Mouse (Mus musculus): ENCODE results near the gene Tfip11. TPM values are rescaled to one million over a fixed set of nuclear protein-coding genes. Genes with fewer than 3 reads are reported as not detected.

Tfip11 gene
- polyA plus RNA-seq, 1 experiment from 2014 or later: 19.8 TPM

DNA sequence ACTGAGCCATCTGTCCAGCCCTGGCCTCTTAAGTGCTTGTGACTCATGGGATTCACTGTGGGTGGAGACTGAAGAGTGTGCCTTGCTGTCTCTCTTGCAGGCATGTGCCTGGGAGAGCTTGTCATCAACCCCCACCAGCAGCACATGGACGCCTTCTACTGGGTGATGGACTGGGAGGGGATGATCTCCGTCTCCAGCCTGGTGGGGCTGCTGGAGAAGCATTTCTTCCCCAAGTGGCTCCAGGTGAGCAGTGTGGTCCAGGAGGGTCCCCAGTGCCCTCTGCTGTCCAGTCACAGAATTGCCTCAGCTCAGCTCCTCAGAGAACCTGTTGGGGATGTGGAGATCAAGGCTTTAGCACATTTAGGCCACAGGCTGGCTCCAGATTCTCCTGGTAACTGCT, 9.3 kb downstream of the Tfip11 start:
- 20% methylated on average over 2 of the region's 2 CpGs for WGBS
- Histone ChIP-seq H3K4me2 (ENCODE audit: low read length) (no peak overlapping the region), H3K9ac (ENCODE audit: low read depth, low read length) (no peak overlapping the region), H3K27ac (no peak overlapping the region), H3K4me1 (replicated peaks; ENCODE audit: insufficient read depth, low read length) (no peaks in the 10 kb centered on the region), H3K27me3 (ENCODE audit: insufficient read depth, low read length) (no peaks in the 10 kb centered on the region), H3K36me3 (ENCODE audit: insufficient read depth, low read length) (peaks cover 81% of the 10 kb centered on the region), H3K4me3 (replicated peaks; ENCODE audit: low read depth, low read length) (no peak overlapping the region), H3K9me3 (replicated peaks; ENCODE audit: low read length) (no peaks in the 10 kb centered on the region)
- ATAC-seq (replicated peaks; ENCODE audit: low FRiP score, low read depth) (no peak; the same call in 1 of the 2 replicates), DNase-seq (ENCODE audit: low spot score) (peak; percentile 57)
- TF ChIP-seq CTCF (IDR thresholded peaks at IDR 0.05; ENCODE audit: low read depth): peak; percentile 82

DNA sequence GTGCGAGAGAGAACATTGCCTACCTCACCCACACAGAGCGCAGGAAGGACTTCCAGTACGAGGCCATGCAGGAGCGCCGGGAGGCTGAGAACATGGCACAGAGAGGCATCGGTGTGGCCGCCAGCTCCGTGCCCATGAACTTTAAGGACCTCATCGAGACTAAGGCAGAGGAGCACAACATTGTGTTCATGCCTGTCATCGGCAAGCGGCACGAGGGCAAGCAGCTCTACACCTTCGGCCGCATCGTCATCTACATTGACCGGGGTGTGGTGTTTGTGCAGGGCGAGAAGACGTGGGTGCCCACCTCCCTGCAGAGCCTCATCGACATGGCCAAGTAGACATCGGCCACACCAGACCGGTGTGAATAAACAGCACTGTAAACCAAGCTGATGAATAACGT, 10.8 kb downstream of the Tfip11 start:
- ATAC-seq (replicated peaks; ENCODE audit: low FRiP score, low read depth): no peak
- no peak for DNase-seq (ENCODE audit: low spot score)
- H3K9me3 ChIP-seq (replicated peaks; ENCODE audit: low read length): no peaks in the 10 kb centered on the region

GRCm38 (mm10) chr5:112339215-112339614, 13.1 kb downstream of the Tfip11 start:
- H3K4me3 ChIP-seq (replicated peaks; ENCODE audit: low read depth, low read length): no peak overlapping the region
- peaks cover 45% of the 10 kb centered on the region for H3K36me3 ChIP-seq (ENCODE audit: insufficient read depth, low read length)
- no peaks in the 10 kb centered on the region for H3K27me3 ChIP-seq (ENCODE audit: insufficient read depth, low read length)
- no peaks in the 10 kb centered on the region for H3K9me3 ChIP-seq (replicated peaks; ENCODE audit: low read length)
- peaks cover 8% of the 10 kb centered on the region; the same call in 1 of the 2 replicates for H3K4me1 ChIP-seq (replicated peaks; ENCODE audit: insufficient read depth, low read length)
- peak; percentile 20; the same call in 1 of the 2 replicates for TF ChIP-seq CTCF (IDR thresholded peaks at IDR 0.05; ENCODE audit: low read depth)
- DNase-seq (ENCODE audit: low spot score): no peak
- ATAC-seq (replicated peaks; ENCODE audit: low FRiP score, low read depth): no peak
- no peak overlapping the region for H3K27ac ChIP-seq
- no peak overlapping the region for H3K4me2 ChIP-seq (ENCODE audit: low read length)
- H3K9ac ChIP-seq (ENCODE audit: low read depth, low read length): no peak overlapping the region
- WGBS: 61% methylated on average over 7 of the region's 7 CpGs

More for the DNA sequence above, 10.8 kb downstream of the Tfip11 start:
- H3K4me3 ChIP-seq (replicated peaks; ENCODE audit: low read depth, low read length): no peak overlapping the region
- 93% methylated on average over 22 of the region's 22 CpGs for WGBS
- no peak overlapping the region for H3K9ac ChIP-seq (ENCODE audit: low read depth, low read length)
- H3K27ac ChIP-seq: no peak overlapping the region
- H3K4me1 ChIP-seq (replicated peaks; ENCODE audit: insufficient read depth, low read length): peaks cover 2% of the 10 kb centered on the region; the same call in 1 of the 2 replicates
- peaks cover 66% of the 10 kb centered on the region for H3K36me3 ChIP-seq (ENCODE audit: insufficient read depth, low read length)
- TF ChIP-seq CTCF (IDR thresholded peaks at IDR 0.05; ENCODE audit: low read depth): no peak
- H3K4me2 ChIP-seq (ENCODE audit: low read length): no peak overlapping the region
- no peaks in the 10 kb centered on the region for H3K27me3 ChIP-seq (ENCODE audit: insufficient read depth, low read length)

GRCm38 (mm10) chr5:112342463-112343204, 16.5 kb downstream of the Tfip11 start, which contains the start of the genes Srrd and Hps4:
TSS of gene Srrd (minus strand) at chr5:112343040.
TSS of gene Hps4 (plus strand) at chr5:112343083.
- Histone ChIP-seq H3K9ac (ENCODE audit: low read depth, low read length) (peak within 1 kb of the TSS; percentile 75), H3K4me2 (ENCODE audit: low read length) (peak within 1 kb of the TSS; percentile 75), H3K9me3 (replicated peaks; ENCODE audit: low read length) (no peaks in the 10 kb centered on the region), H3K36me3 (ENCODE audit: insufficient read depth, low read length) (peaks cover 16% of the 10 kb centered on the region), H3K27ac (peak within 1 kb of the TSS; percentile 9; the same call in 1 of the 2 replicates), H3K27me3 (ENCODE audit: insufficient read depth, low read length) (no peaks in the 10 kb centered on the region), H3K4me1 (replicated peaks; ENCODE audit: insufficient read depth, low read length) (peaks cover 8% of the 10 kb centered on the region; the same call in 1 of the 2 replicates), H3K4me3 (replicated peaks; ENCODE audit: low read depth, low read length) (peak within 1 kb of the TSS; percentile 73)
- TF ChIP-seq CTCF (IDR thresholded peaks at IDR 0.05; ENCODE audit: low read depth): no peak
- ATAC-seq (replicated peaks; ENCODE audit: low FRiP score, low read depth) (peak; percentile 55), DNase-seq (ENCODE audit: low spot score) (peak; percentile 51)
- 2% methylated on average over 63 of the region's 64 CpGs for WGBS

GRCm38 (mm10) chr5:112343205-112343595, 17.0 kb downstream of the Tfip11 start:
- Histone ChIP-seq H3K4me2 (ENCODE audit: low read length) (peak overlapping the region; percentile 75), H3K4me3 (replicated peaks; ENCODE audit: low read depth, low read length) (peak overlapping the region; percentile 73), H3K36me3 (ENCODE audit: insufficient read depth, low read length) (peaks cover 16% of the 10 kb centered on the region; the same call in 1 of the 2 replicates), H3K27me3 (ENCODE audit: insufficient read depth, low read length) (no peaks in the 10 kb centered on the region), H3K4me1 (replicated peaks; ENCODE audit: insufficient read depth, low read length) (peaks cover 8% of the 10 kb centered on the region; the same call in 1 of the 2 replicates), H3K27ac (no peak overlapping the region; the same call in 1 of the 2 replicates), H3K9me3 (replicated peaks; ENCODE audit: low read length) (no peaks in the 10 kb centered on the region), H3K9ac (ENCODE audit: low read depth, low read length) (peak overlapping the region; percentile 75)
- ATAC-seq (replicated peaks; ENCODE audit: low FRiP score, low read depth) (peak; percentile 70), DNase-seq (ENCODE audit: low spot score) (peak; percentile 56)
- under 1% methylated on average over 24 of the region's 24 CpGs for WGBS
- TF ChIP-seq CTCF (IDR thresholded peaks at IDR 0.05; ENCODE audit: low read depth): no peak

DNA sequence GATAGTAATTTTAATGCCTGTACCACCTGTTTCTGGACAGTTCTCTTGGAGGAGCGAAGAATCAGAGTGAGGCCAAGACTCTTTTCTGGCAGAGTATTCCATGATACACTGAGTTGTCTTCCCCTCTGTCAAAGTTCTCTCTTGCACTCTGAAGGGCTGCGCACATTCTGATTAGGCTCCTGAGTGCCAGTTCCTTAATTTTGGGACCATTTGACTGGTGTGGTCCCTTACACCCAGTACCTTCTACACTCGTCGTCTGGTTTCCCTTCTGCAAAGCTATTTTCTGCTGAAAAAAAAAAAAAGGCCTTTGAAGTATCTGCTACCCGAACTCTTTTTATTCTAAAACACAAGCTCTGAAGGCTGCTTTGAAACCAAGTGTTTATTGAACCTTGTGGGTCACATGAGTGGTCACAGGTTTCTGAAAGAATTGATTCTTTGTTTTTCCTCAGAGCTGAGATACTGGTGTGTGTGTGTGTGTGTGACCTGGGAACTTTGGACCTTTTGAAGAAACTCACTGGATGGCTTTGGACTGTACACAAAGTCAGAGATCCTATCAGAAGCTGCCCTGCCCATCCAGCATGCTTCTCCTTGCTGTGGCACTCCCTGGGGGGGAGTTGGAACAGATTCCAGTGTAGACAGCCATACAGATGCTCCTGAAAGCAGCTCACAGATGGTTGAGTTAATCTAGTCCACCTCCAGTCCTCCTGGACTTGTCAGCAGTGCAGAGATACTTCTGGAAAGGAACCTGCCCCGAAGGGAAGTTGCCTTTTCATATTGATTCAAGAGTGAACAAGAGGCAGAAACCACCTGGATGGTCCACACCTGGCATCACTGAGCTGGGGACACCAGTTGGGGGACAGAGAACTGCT, 18.2 kb downstream of the Tfip11 start:
- no peak for TF ChIP-seq CTCF (IDR thresholded peaks at IDR 0.05; ENCODE audit: low read depth)
- H3K9me3 ChIP-seq (replicated peaks; ENCODE audit: low read length): no peaks in the 10 kb centered on the region
- 79% methylated on average over 6 of the region's 6 CpGs for WGBS
- peaks cover 16% of the 10 kb centered on the region for H3K36me3 ChIP-seq (ENCODE audit: insufficient read depth, low read length)
- H3K27ac ChIP-seq: no peak overlapping the region
- no peak overlapping the region for H3K4me3 ChIP-seq (replicated peaks; ENCODE audit: low read depth, low read length)
- peaks cover 8% of the 10 kb centered on the region; the same call in 1 of the 2 replicates for H3K4me1 ChIP-seq (replicated peaks; ENCODE audit: insufficient read depth, low read length)
- no peak overlapping the region for H3K9ac ChIP-seq (ENCODE audit: low read depth, low read length)
- H3K27me3 ChIP-seq (ENCODE audit: insufficient read depth, low read length): no peaks in the 10 kb centered on the region
- no peak for ATAC-seq (replicated peaks; ENCODE audit: low FRiP score, low read depth)
- H3K4me2 ChIP-seq (ENCODE audit: low read length): no peak overlapping the region
- no peak for DNase-seq (ENCODE audit: low spot score)
